Mouse (Mus musculus) limb, embryonic 12.5 days (tissue): Measurements from ENCODE around the gene Mmp19. TPM values are rescaled to one million over a fixed set of nuclear protein-coding genes. Genes with fewer than 3 reads are reported as not detected.

Experiments used
- ATAC-seq: fragments of 200-750 bp; cut with Nextera tagmentation; 2 replicates; pipeline ENCODE4 v1.8.0; 2017; ENCODE audit warnings: low read depth, moderate TSS enrichment; ENCODE audit not compliant: insufficient number of reproducible peaks, insufficient read depth, low FRiP score, low TSS enrichment
- H3K27ac ChIP-seq: fragments of 300-500 bp; sonication (generic); 2 replicates; pipeline ENCODE4 v1.5.1; 2016; ENCODE audit warnings: mild to moderate bottlenecking, moderate library complexity
- H3K27me3 ChIP-seq: fragments of 300-500 bp; sonication (generic); 2 replicates; pipeline ENCODE4 v1.6.1; 2016; ENCODE audit warnings: mild to moderate bottlenecking, moderate library complexity
- H3K36me3 ChIP-seq: fragments of 300-500 bp; sonication (generic); 2 replicates; pipeline ENCODE4 v1.6.1; 2016; ENCODE audit warnings: mild to moderate bottlenecking, moderate library complexity
- H3K4me1 ChIP-seq: fragments of 300-500 bp; sonication (generic); replicated peaks from 2 replicates; pipeline ENCODE4 v1.6.1; 2016
- H3K4me2 ChIP-seq: fragments of 300-500 bp; sonication (generic); 2 replicates; pipeline ENCODE4 v1.6.1; 2016; ENCODE audit warnings: mild to moderate bottlenecking, moderate library complexity
- H3K4me3 ChIP-seq: fragments of 300-500 bp; sonication (generic); replicated peaks from 2 replicates; pipeline ENCODE4 v1.5.1; 2016; ENCODE audit warnings: mild to moderate bottlenecking
- H3K9ac ChIP-seq: fragments of 300-500 bp; sonication (generic); replicated peaks from 2 replicates; pipeline ENCODE4 v1.6.1; 2016; ENCODE audit warnings: mild to moderate bottlenecking, moderate library complexity
- H3K9me3 ChIP-seq: fragments of 300-500 bp; sonication (generic); 2 replicates; pipeline ENCODE4 v1.6.1; 2016; ENCODE audit warnings: mild to moderate bottlenecking, moderate library complexity
- WGBS: fragments of 180-500 bp; shearing (Covaris S2); methylation state at CpG from one replicate; pipeline ENCODE4 v1.1.7; 2016; 5-methylcytosine and 5-hydroxymethylcytosine counted together
- polyA plus RNA-seq: library from polyadenylated mRNA; unstranded; fragments of >200 nt; fragmentation: Nextera tagmentation; extraction: Ambion mirVana; gene quantifications from 2 replicates; pipeline ENCODE4 v1.2.1, GENCODE M21; 2016

Gene Mmp19
- polyA plus RNA-seq, 1 experiment from 2014 or later, result 0.50 TPM

- H3K4me1 ChIP-seq, result peaks cover 32% of the 10 kb centered on the region
- no peaks in the 10 kb centered on the region for H3K9me3 ChIP-seq
- H3K4me2 ChIP-seq, result peak overlapping the region; percentile 80
- peak overlapping the region; percentile 72 for H3K4me3 ChIP-seq
- peaks cover 14% of the 10 kb centered on the region for H3K27me3 ChIP-seq
- peak; percentile 79 for ATAC-seq
- peak overlapping the region; percentile 87 for H3K9ac ChIP-seq
- H3K27ac ChIP-seq, result peak overlapping the region; percentile 98
- under 1% methylated on average over 37 of the region's 37 CpGs for WGBS
- peaks cover 8% of the 10 kb centered on the region for H3K36me3 ChIP-seq
These were observed 42.4 kb upstream of the Mmp19 start for GRCm38 (mm10) chr10:128748252-128748864.

DNA sequence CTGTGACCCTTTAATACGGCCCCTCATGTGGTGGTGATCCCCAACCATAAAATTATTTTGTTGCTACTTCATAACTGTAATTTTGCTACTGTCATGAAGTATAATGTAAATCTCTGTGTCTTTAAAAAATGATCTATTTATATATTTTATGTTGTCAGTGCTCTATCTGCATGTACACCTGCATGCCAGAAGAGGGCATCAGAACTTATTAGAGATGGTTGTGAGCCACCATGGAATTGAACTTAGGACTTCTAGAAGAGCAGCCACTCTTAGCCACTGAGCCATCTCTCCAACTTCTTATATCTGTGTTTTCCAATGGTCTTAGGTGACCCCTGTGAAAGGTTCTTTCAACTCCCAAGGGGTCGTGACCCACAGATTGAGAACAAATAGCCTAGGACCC is 17.8 kb upstream of the Mmp19 start:
- no peaks in the 10 kb centered on the region for H3K27me3 ChIP-seq
- H3K4me3 ChIP-seq, result no peak overlapping the region
- no peak for ATAC-seq
- H3K4me2 ChIP-seq, result no peak overlapping the region
- peaks cover 3% of the 10 kb centered on the region; the same call in 1 of the 2 replicates for H3K4me1 ChIP-seq
- H3K27ac ChIP-seq, result no peak overlapping the region
- H3K36me3 ChIP-seq, result peaks cover 10% of the 10 kb centered on the region; the same call in 1 of the 2 replicates
- H3K9me3 ChIP-seq, result no peaks in the 10 kb centered on the region
- 72% methylated on average over 2 of the region's 2 CpGs for WGBS
- H3K9ac ChIP-seq, result no peak overlapping the region

GRCm38 (mm10) chr10:128773685-128774084 is 17.0 kb upstream of the Mmp19 start:
- Histone ChIP-seq H3K4me2 (no peak overlapping the region), H3K4me1 (peaks cover 5% of the 10 kb centered on the region), H3K4me3 (no peak overlapping the region), H3K9ac (no peak overlapping the region), H3K27me3 (no peaks in the 10 kb centered on the region), H3K36me3 (peaks cover 3% of the 10 kb centered on the region; the same call in 1 of the 2 replicates), H3K9me3 (no peaks in the 10 kb centered on the region), H3K27ac (no peak overlapping the region)
- WGBS, result 26% methylated on average over 5 of the region's 5 CpGs
- ATAC-seq, result 0 out of 2 replicates have a peak, but pooled peaks have one; percentile 15

DNA sequence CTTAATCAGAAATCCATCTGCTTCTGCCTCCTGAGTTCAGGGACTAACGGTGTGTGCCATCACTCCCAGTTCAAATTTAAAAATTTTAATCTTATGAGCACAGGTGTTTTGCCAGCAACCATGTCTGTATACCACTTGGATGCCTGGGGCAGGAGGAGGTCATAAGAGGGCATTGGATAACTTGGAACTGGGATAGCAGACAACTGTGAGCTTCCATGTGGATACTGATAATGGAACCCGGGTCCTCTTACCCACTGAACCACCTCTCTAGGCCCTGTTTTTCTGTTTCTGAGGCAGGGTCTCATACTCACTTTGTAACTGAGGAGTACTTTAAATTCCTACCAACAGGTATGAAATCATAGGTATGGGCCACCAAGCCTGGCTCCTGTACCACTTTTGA is 12.3 kb upstream of the Mmp19 start:
- Histone ChIP-seq H3K4me2 (no peak overlapping the region), H3K4me3 (no peak overlapping the region), H3K4me1 (peaks cover 22% of the 10 kb centered on the region), H3K9me3 (peaks cover 8% of the 10 kb centered on the region), H3K27me3 (no peaks in the 10 kb centered on the region), H3K27ac (peak overlapping the region; percentile 78), H3K36me3 (no peaks in the 10 kb centered on the region), H3K9ac (no peak overlapping the region)
- 93% methylated on average over 2 of the region's 2 CpGs for WGBS
- ATAC-seq, result no peak

GRCm38 (mm10) chr10:128779011-128779795 is 11.5 kb upstream of the Mmp19 start:
- peaks cover 16% of the 10 kb centered on the region for H3K9me3 ChIP-seq
- 16% methylated on average over 8 of the region's 8 CpGs for WGBS
- H3K4me2 ChIP-seq, result 0 out of 2 replicates have a peak overlapping the region, but pooled peaks have one; percentile 3
- H3K36me3 ChIP-seq, result no peaks in the 10 kb centered on the region
- peak; percentile 91 for ATAC-seq
- no peak overlapping the region for H3K4me3 ChIP-seq
- H3K9ac ChIP-seq, result no peak overlapping the region
- H3K27ac ChIP-seq, result peak overlapping the region; percentile 78
- no peaks in the 10 kb centered on the region for H3K27me3 ChIP-seq
- H3K4me1 ChIP-seq, result peaks cover 19% of the 10 kb centered on the region

DNA sequence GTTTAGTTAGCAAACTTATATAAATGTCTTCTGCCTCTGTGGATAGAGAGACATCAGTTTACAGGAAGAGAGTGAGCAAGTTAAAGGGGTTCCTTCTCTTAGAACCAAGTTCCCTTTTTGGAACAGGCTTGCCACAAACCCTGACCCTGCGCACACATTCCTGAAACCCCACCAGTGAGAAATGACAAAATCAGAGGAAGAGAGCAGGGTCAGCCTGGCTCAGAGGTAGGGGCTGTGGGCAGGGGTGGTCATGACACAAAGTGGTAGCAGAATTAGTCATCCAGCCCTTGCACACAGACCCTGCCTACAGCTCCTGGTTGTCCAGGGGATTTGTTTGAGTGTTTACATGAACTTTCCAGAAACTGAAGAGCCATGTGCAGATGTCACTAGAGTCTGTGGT is 10.5 kb upstream of the Mmp19 start:
- Histone ChIP-seq H3K27ac (no peak overlapping the region), H3K4me3 (no peak overlapping the region), H3K4me2 (no peak overlapping the region), H3K27me3 (no peaks in the 10 kb centered on the region), H3K9me3 (peaks cover 21% of the 10 kb centered on the region), H3K4me1 (peaks cover 19% of the 10 kb centered on the region), H3K36me3 (no peaks in the 10 kb centered on the region), H3K9ac (no peak overlapping the region)
- 96% methylated on average over 1 of the region's 1 CpGs for WGBS
- ATAC-seq, result no peak

GRCm38 (mm10) chr10:128792041-128792440 is 1.3 kb downstream of the Mmp19 start:
- Histone ChIP-seq H3K36me3 (no peaks in the 10 kb centered on the region), H3K4me3 (no peak overlapping the region), H3K4me2 (no peak overlapping the region), H3K4me1 (no peaks in the 10 kb centered on the region), H3K27me3 (no peaks in the 10 kb centered on the region), H3K27ac (no peak overlapping the region), H3K9me3 (no peaks in the 10 kb centered on the region), H3K9ac (no peak overlapping the region)
- no peak for ATAC-seq

DNA sequence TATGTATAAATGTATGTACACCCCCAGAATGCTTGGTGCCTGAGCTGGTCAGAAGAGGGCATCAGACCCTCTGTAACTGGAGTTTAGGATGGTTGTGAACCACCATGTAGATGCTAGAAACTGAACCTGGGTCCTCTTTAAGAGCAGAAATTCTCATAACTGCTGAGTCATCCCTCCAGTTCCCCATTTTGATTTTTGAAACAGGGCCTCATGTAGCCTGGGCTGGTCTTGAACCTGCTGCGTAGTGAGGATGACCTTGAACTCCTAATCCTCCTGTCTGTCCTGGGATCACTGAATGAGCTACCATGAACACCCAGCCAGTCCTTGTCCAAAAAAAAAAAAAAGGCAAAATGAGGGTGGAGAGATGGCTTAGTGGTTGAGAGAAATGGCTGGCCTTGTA is 2.5 kb downstream of the Mmp19 start:
- ATAC-seq, result no peak
- WGBS, result 90% methylated on average over 1 of the region's 1 CpGs

GRCm38 (mm10) chr10:128794391-128794790 is 3.7 kb downstream of the Mmp19 start:
- Histone ChIP-seq H3K4me3 (no peak overlapping the region), H3K9me3 (no peaks in the 10 kb centered on the region), H3K36me3 (peaks cover 17% of the 10 kb centered on the region; the same call in 1 of the 2 replicates), H3K27ac (no peak overlapping the region), H3K27me3 (no peaks in the 10 kb centered on the region), H3K9ac (no peak overlapping the region), H3K4me1 (no peaks in the 10 kb centered on the region), H3K4me2 (no peak overlapping the region)
- no peak for ATAC-seq
- 91% methylated on average over 5 of the region's 5 CpGs for WGBS

More for the DNA sequence above, 2.5 kb downstream of the Mmp19 start:
- no peak overlapping the region for H3K4me3 ChIP-seq
- H3K27ac ChIP-seq, result no peak overlapping the region
- no peak overlapping the region for H3K9ac ChIP-seq
- no peaks in the 10 kb centered on the region for H3K9me3 ChIP-seq
- peaks cover 8% of the 10 kb centered on the region; the same call in 1 of the 2 replicates for H3K36me3 ChIP-seq
- H3K4me1 ChIP-seq, result no peaks in the 10 kb centered on the region
- H3K4me2 ChIP-seq, result no peak overlapping the region
- no peaks in the 10 kb centered on the region for H3K27me3 ChIP-seq

DNA sequence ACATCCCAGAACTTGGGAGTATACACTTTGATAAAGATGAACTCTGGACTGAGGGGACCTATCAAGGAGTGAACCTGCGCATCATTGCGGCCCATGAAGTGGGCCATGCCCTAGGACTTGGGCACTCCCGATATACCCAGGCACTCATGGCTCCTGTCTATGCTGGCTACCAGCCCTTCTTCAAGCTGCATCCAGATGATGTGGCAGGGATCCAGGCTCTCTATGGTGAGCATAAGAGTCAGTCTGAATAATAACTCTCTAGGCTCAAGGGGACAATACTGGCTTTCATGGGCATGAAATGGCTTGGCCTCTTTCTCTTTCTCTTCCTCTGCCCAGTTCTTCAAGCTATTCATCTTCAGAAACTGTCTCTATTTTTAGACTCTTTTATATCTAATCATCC is 4.9 kb downstream of the Mmp19 start:
- Histone ChIP-seq H3K9me3 (no peaks in the 10 kb centered on the region), H3K4me2 (no peak overlapping the region), H3K4me1 (no peaks in the 10 kb centered on the region), H3K4me3 (no peak overlapping the region), H3K9ac (no peak overlapping the region), H3K27me3 (no peaks in the 10 kb centered on the region), H3K27ac (no peak overlapping the region), H3K36me3 (peaks cover 29% of the 10 kb centered on the region)
- ATAC-seq, result no peak
- 96% methylated on average over 3 of the region's 3 CpGs for WGBS

- no peaks in the 10 kb centered on the region for H3K27me3 ChIP-seq
- peaks cover 12% of the 10 kb centered on the region for H3K4me1 ChIP-seq
- no peak overlapping the region for H3K4me2 ChIP-seq
- no peak overlapping the region for H3K9ac ChIP-seq
- no peak overlapping the region for H3K4me3 ChIP-seq
- WGBS, result 89% methylated on average over 8 of the region's 8 CpGs
- peaks cover 46% of the 10 kb centered on the region for H3K36me3 ChIP-seq
- no peaks in the 10 kb centered on the region for H3K9me3 ChIP-seq
- ATAC-seq, result no peak
- no peak overlapping the region for H3K27ac ChIP-seq
These were observed 8.0 kb downstream of the Mmp19 start for GRCm38 (mm10) chr10:128798676-128799075.
